Mouse (Mus musculus): ENCODE results near the gene Mocs3.

Mocs3 gene

DNA sequence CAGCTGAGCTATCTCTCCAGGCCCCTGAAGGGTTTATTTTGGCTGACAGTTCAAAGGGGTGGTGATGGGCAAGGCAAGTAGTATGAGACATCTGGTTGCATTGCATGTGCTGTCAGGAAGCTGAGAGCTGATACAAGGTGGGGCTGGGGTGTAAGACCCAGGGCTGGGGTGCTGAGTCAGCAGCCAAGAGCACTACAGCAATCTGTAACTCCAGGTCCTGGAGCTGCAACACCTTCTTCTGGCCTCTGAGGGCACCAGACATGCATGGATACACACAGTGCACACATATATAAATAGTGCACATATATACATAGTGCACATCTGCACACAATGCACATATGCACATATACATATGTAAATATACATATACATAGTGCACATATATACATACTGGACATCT lies 12.4 kb downstream of the Mocs3 start:
- no peak for DNase-seq (ENCODE audit: low read depth, low spot score)

DNA sequence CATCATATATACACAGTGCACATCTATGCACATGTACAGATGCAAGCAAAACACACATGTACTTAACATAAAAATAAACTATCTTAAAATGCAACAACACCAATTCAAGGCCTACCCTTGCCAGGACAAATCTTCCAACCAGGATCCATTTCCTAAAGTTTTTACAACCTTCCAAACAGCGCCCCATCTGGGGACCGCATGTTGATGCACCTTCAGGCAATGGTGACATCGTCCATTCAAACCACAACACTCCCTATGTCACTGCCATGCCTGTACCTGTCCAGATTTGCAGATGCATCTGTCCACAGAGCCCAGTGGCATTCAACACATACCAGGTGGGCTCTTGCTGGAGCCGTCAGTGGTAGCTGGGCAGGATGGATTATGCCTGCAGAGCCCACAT lies 12.9 kb downstream of the Mocs3 start:
- DNase-seq (ENCODE audit: low read depth, low spot score) = no peak

DNA sequence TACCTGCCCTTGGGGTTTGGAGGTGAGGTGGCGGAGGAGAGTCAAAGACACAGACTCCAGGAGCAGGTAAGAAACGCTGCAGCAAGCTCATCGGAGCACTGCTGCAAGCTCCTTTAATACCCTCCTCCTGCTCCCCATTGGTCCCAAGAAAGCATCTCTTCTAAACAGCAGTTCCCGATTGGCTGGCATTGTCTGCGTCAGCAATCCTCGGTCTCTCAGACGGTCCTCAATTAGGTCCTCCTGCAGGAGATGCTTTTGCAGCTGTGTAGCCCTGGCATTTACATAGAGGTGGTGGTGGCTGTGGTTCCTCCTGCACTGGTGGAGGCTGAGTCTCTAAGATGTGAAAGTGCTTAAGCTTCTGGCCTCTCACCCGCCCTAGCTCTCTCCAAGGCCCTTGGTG lies 15.1 kb downstream of the Mocs3 start:
- DNase-seq (ENCODE audit: low read depth, low spot score) = no peak

DNA sequence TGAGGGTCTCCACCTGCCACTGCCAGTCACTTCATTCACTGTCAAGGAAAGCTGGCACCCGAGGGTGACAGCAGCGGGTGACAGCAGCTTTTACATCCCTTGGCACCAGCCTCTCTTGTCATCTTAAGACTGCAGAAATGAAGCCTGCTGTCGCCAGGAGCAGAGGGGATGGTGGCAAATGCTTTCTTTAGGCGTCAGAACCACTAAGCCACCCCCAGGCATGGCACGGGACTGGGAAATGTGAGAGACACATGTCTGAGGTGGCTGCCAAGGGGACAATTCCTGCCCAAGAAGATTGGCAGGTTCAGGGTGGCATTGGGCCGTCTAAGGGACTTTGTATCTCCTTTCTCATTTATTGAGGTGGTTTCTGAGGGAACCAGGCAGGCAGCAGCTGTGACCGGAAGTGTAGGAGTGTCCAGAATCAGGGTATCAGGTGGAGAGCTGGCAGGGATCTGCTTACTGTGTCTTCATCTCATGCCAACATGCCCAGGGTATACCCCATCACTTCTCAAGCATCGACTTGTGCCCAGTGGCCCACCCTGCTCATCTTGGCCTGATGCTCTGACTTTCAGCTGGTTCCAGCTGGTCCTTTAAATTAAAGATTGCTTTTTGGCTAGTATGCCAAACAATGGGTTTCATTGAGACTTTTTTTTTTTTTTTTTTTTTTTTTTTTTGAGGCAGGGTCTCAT lies 17.9 kb downstream of the Mocs3 start:
- DNase-seq (ENCODE audit: low read depth, low spot score) = no peak

DNA sequence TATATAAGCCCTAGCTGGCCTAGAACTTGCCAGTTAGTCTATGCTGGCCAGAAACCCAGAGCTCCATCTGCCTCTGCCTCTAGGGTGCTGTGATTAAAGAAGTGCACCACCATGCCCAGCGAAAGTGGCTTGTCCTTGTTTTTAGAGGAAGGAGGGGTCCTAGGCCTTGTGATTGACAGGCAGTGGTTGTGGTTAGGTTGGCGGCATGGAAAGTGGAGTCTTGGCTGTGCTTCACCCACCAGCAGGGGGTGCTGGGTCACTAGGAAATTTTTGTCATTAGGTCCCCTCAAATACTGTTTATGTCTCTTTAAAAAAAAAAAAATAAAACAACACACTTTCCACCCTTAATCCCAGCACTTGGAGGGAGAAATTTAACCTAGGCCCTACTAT lies 18.4 kb downstream of the Mocs3 start:
- DNase-seq (ENCODE audit: low read depth, low spot score) = peak; percentile 57

DNA sequence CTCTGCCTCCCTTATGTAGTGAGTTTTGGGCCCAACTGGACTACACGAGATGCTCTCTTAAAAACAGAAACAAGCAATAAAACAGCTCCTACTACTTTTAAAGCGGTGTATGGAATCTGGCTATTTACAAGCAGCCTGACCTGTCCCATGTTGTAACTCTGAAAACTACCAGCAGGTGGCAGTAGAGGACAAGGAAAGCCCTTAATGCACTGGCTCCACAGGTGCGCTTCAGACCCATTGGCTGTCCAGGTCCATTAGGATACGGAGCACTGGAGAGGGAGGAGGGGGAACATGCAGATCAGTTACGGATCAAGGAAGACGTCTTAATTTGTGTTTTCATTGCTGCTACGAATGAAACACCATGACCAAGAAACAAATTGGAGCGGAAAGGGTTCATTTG lies 19.8 kb downstream of the Mocs3 start:
- peak; percentile 79 for DNase-seq (ENCODE audit: low read depth, low spot score)

DNA sequence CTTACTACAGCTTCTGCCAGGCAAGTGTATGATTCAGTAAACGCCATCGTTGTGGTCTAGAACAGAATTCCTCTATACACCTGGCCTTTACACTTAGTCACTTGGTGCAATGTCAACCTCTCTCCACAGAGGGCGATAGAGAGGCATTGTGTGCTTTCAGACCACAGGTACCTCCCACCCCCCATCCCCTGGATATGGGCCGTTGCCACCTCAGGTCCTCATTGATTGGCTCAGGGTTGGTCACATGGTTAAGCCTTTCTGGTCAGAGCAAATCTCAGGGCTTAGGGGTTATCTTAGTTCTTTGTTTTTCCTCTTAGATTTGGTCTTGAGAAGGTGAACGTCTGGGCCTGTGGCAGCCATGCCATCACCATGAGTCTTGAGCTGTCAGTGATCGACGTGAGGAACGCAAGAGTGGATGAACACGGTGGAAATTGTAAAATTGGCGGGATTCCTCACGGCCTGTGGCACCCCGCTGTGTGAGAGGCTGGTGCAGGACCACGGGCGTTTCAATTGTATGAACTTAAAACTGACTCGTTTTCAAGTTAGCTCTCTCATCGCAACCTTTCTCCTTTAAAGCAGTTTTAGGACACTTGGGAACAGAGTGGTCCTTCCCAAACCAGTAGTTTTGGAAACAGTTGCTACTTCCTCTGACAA lies 22.3 kb downstream of the Mocs3 start:
- peak; percentile 55 for DNase-seq (ENCODE audit: low read depth, low spot score)

DNA sequence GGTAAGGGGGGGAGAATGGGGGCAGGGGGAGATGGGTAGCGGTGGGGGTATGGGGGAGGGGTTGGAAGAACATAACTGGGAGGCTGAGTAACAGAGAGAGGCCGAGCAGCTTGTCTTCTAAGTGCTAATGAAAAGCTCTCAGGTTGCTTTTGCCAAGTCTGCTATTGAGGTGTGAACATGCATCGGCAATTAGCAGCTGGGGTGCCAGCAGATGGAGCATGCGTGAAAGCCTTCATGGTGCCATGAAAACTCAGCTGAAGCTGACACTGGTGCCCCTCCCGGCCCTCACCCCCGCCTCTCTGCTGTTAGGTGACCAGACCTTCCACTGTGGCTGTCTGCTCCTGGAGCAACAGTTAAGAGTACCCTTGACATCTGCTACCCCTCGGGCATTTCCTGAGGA lies 23.4 kb downstream of the Mocs3 start:
- no peak for DNase-seq (ENCODE audit: low read depth, low spot score)

DNA sequence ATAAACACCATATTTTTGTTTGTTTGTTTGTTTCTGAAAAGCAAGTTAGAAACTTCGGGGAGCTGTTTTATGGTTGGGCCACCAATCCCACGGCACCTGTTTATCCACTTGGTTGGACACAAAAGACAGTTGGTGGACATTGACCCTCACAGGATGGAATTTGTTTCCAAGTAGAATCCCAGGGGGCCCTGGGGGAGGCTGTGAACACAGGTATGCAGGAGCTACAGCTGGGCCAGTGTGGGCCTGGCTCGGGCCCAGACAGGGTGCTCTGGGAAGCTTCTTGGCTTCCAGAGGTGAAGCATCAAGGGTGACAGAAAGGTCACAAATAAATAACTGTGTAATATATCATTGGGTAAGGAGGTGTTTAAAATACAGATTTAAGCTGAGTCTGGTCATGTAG lies 26.1 kb downstream of the Mocs3 start:
- DNase-seq (ENCODE audit: low read depth, low spot score) = no peak

DNA sequence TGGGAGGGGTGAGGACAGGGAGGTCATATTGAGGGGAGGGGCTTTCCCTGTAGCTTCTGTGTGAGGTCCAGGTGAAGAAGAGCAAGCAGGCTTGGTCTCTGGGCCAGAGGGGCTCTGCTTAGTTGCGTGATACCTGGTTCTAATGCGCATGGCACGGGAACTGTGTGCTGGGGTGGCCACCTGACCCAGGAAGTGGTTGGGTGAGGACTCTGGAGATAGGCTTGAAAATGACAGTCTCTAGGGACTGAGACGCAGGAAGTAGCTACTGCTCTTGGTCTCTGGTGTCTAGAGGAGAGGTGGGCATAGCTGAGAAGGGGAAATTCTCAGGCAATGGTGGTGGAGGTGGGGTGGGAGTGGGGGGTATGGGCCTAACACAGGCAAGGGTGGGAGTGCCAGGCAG lies 26.8 kb downstream of the Mocs3 start:
- DNase-seq (ENCODE audit: low read depth, low spot score) = no peak

DNA sequence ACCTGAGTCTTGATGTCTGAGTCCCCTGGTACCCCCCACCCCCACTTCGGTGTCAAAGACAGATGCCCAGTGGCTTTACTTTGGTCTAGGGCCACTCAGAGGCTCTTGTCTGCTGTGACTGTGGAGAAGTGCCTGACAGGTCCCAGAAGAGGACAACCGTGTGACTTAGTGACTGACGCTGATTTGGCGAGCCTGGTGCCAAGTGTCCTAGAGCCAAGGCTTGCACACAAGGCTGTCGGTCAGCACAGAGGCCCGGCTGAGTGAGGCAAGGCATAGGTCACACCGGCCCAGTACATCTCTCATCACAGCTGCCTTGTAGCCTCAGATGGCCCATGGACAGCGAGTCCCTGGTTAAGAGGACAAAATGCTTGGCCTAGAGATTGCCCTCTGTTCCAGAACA lies 28.6 kb downstream of the Mocs3 start:
- DNase-seq (ENCODE audit: low read depth, low spot score) = no peak

DNA sequence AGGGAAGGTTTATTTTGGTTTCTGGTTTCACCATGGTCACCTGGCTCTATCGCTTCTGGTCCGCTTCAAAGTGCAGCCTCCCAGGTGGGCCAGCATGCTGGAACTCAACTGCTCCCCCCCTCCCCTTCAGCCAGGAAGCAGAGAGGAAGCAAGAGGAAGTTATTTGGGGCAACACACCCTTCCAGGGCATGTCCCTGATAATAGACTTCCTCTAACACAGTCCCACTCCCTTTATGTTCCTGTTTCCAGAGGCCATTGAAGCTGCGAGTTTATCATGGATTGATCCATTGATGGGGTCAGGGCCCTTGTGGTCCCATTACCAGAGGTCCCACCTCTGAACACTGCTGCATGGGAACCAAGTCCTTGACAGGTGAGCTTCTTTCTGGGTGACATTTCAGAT lies 29.7 kb downstream of the Mocs3 start:
- no peak for DNase-seq (ENCODE audit: low read depth, low spot score)

DNA sequence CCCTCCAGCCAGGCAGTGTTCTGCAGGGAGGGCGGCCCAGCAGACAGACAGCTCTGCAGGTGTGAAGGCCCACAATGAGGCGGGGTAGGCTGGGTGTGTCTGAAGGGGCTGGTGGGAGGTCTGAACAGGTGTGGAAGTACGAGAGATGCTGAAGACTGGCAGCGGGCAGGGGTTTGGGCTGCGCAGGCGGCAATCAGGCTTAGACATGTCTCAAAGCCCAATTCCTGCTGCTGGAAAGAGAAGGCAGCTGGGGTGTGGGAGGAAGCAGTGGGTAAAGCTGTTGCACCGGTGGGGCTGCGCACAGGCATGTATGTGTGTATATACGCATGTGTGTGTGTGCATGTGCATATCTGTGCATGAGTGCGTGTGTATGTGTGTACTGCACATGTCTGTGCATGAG lies 30.5 kb downstream of the Mocs3 start:
- no peak for DNase-seq (ENCODE audit: low read depth, low spot score)

DNA sequence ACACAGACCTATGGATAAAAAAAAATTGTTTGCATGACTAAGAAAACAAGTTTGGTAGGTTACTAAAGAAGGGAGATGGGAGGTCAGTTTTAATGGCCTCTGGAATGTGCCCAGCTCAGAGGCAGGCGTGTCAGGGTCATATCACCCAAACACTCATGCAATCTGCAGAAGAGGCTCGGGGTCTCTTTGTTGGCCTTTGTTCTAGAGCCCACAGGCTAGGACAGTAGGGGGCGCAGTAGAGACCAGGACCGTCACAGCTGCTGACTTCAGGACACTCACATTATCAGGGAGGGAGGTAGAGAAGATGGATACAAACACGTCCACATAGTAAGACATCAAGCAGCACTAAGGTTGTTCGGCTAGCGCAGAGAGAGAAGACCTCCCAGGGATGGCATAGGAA lies 37.6 kb downstream of the Mocs3 start:
- no peak for DNase-seq (ENCODE audit: low read depth, low spot score)

DNA sequence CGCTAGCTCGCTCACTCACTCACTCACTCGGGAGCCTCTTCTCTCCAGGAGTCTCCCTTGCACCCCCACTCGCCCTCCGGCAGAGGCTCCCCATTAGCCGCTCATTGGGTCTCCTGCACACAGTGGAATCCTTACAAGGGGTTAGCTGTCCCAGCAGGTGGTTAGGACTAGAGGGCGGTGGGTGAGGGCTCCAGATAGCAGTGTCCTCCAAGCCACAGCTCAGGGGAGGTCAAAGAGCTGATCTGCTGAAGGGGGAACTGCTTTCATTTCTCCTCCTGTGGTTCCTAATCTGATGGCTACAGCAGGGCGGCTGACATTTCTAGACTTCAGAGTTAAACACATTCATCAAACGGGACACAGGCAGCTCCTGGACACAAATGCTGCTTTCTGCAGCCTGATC lies 43.0 kb downstream of the Mocs3 start:
- DNase-seq (ENCODE audit: low read depth, low spot score) = no peak

DNA sequence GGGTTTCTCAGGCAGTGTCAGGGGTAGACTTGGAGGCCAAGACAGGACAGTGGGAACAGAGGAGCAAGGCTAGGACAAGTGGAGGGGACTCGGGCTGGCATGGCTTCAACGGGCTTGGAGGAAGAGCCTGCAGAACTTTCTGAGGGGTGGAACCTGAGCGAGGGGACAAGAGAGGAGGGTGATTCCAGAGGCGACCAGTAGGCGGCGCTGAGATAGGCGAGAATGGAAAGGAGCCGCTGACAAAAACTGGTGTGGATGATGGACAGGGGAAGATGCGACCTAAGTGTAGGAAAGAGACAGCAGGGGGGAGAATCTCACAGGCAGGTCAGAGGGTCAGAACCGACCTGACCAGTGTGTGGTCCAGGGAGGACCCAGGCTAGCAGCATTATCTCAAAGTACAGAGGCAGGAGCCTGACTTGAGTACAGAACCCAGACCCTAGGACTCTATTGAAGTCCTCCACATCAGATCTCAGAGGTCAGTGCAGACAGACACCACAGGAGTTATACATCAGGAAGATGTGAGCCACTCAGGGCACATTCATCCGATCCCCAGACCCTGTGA lies 44.0 kb downstream of the Mocs3 start:
- peak; percentile 49 for DNase-seq (ENCODE audit: low read depth, low spot score)

DNA sequence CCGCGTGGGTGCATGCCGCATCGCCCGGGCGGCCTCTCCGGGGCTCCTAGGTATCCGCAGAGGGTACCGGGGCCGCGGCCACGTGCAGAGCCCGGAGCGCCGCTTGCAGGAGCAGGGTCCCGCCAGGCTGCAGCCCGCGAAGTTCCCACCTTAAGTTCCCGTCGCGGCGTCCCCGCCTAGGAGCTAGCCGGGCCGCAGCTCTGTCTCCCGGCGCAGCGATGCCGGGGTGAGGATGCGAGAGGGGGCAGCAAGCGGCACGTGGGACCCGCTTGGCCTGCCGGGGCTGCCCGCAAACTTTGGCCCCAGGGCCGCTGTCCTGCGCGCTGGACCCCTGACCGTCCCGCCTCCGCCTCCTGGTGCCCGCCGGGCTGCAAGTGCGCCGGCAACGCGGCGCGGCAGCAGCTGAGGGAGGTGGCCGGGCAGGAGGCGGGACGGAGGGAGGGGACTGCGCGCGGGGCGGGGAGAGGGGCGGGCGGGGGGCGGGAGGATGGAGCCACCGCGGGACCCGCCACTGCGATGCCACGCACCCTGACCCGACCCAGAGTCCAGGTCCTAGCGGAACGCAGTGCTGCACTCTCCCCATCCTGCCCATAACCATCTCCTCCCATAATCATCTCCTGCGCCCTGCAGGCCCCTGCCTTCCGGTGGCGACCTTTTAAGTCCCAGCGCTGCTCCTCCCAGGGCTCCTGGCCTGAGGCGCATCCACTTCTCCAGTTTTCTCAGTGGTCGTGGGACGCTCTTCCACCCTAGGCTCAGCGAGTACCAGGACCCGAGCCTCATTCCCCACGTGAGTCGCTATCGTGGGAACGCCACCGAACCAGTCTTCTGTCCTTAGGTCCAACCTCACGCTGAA lies 50.5 kb downstream of the Mocs3 start:
- no peak for DNase-seq (ENCODE audit: low read depth, low spot score)

DNA sequence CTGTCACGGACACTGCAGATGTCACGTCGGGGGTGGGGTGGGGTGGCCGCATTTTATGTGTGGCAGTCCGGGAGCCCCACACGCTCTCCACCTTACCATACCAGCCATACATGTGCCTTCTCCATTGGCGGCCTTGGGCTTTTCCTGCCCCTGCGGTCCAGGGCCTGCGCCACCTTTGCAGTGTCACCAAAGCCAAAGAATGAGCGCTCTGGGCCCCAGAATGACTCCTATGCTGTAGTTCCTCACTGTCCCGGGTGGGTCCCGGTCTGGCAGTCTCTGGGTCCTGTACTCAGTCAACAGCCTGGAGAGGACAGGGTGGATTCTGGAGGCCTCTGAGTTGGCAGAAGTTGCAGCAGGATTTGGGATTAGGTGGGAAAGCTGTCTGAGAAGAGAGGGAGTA lies 51.2 kb downstream of the Mocs3 start, which contains the start of gene Kcng1:
Gene Kcng1, minus strand, starts transcription at position 155 of the 400 bp plus-strand sequence.
- no peak for DNase-seq (ENCODE audit: low read depth, low spot score)
